Mouse (Mus musculus) small intestine, adult 2 months (tissue): ENCODE results near the gene Phldb2. TPM values are rescaled to one million over a fixed set of nuclear protein-coding genes. Genes with fewer than 3 reads are reported as not detected.

ENCODE experiments used
- H3K27ac ChIP-seq: fragments of 200-500 bp; 2 replicates; pipeline ENCODE4 v1.5.1; 2012; ENCODE audit warnings: low read depth, low read length, control low read depth, inconsistent platforms; ENCODE audit not compliant: insufficient read depth
- H3K27me3 ChIP-seq: fragments of 200-500 bp; 2 replicates; pipeline ENCODE4 v1.6.1; 2012; ENCODE audit warnings: mild to moderate bottlenecking, moderate library complexity, low read length, inconsistent platforms; ENCODE audit not compliant: control insufficient read depth, insufficient read depth
- H3K36me3 ChIP-seq: fragments of 200-500 bp; 2 replicates; pipeline ENCODE4 v1.6.1; 2012; ENCODE audit warnings: mild to moderate bottlenecking, low read length, control low read depth, inconsistent platforms; ENCODE audit not compliant: control insufficient read depth, insufficient read depth
- H3K4me1 ChIP-seq: fragments of 200-500 bp; 2 replicates; pipeline ENCODE4 v1.6.1; 2012; ENCODE audit warnings: low read length, inconsistent platforms, mixed read lengths; ENCODE audit not compliant: control insufficient read depth, insufficient read depth, insufficient read length
- H3K4me3 ChIP-seq: fragments of 200-500 bp; 2 replicates; pipeline ENCODE4 v1.5.1; 2012; ENCODE audit warnings: low read depth, mild to moderate bottlenecking, control low read depth, inconsistent platforms, low read length, moderate library complexity
- CTCF ChIP-seq: fragments of 200-500 bp; IDR thresholded peaks from 2 replicates; pipeline ENCODE4 v1.5.1; 2012; ENCODE audit warnings: low read depth, mild to moderate bottlenecking, control low read depth, inconsistent platforms, low read length, moderate library complexity, mixed read lengths; ENCODE audit not compliant: insufficient replicate concordance, insufficient read length; ENCODE audit errors: extremely low read depth
- POLR2A ChIP-seq: fragments of 200-500 bp; IDR thresholded peaks from 2 replicates; pipeline ENCODE4 v1.6.1; 2012; ENCODE audit warnings: low read depth, mild to moderate bottlenecking, control low read depth, inconsistent platforms, low read length, moderate library complexity
- WGBS: fragments of 180-500 bp; shearing (Covaris S2); methylation state at CpG from one replicate; pipeline ENCODE4 v1.1.7; 2018; 5-methylcytosine and 5-hydroxymethylcytosine counted together
- polyA plus RNA-seq: library from polyadenylated mRNA; depleted of rRNA; stranded (reverse); fragments of >200 nt; gene quantifications from 2 replicates; pipeline ENCODE4 v1.2.3, GENCODE M21; 2012

Phldb2 gene
- polyA plus RNA-seq, 1 experiment: 3.7 TPM

- Histone ChIP-seq H3K27me3 (no peaks in the 10 kb centered on the region), H3K36me3 (no peaks in the 10 kb centered on the region), H3K4me3 (no peak overlapping the region), H3K4me1 (peaks cover 11% of the 10 kb centered on the region; the same call in 1 of the 2 replicates), H3K27ac (no peak overlapping the region)
- no peak for TF ChIP-seq POLR2A
- TF ChIP-seq CTCF: no peak
- 63% methylated on average over 1 of the region's 1 CpGs for WGBS
Measured at GRCm38 (mm10) chr16:45986236-45986635, 32.8 kb upstream of the Phldb2 start.

GRCm38 (mm10) chr16:45984610-45985606 lies 31.5 kb upstream of the Phldb2 start:
- peaks cover 5% of the 10 kb centered on the region; the same call in 1 of the 2 replicates for H3K36me3 ChIP-seq
- TF ChIP-seq CTCF (no peak), POLR2A (no peak)
- H3K4me3 ChIP-seq: no peak overlapping the region
- peaks cover 9% of the 10 kb centered on the region; the same call in 1 of the 2 replicates for H3K4me1 ChIP-seq
- peak overlapping the region; percentile 93 for H3K27ac ChIP-seq
- H3K27me3 ChIP-seq: no peaks in the 10 kb centered on the region
- 19% methylated on average over 4 of the region's 4 CpGs for WGBS

- no peak overlapping the region for H3K27ac ChIP-seq
- no peak overlapping the region for H3K4me3 ChIP-seq
- peaks cover 15% of the 10 kb centered on the region for H3K36me3 ChIP-seq
- H3K4me1 ChIP-seq: no peaks in the 10 kb centered on the region
- 96% methylated on average over 1 of the region's 1 CpGs for WGBS
- H3K27me3 ChIP-seq: no peaks in the 10 kb centered on the region
- TF ChIP-seq CTCF: no peak
- TF ChIP-seq POLR2A: no peak
Measured at GRCm38 (mm10) chr16:45976251-45976650, 22.9 kb upstream of the Phldb2 start.

GRCm38 (mm10) chr16:45973959-45974686 lies 20.7 kb upstream of the Phldb2 start:
- no peak overlapping the region for H3K4me3 ChIP-seq
- H3K4me1 ChIP-seq: no peaks in the 10 kb centered on the region
- H3K36me3 ChIP-seq: peaks cover 13% of the 10 kb centered on the region; the same call in 1 of the 2 replicates
- no peak overlapping the region for H3K27ac ChIP-seq
- TF ChIP-seq POLR2A (no peak), CTCF (peak; percentile 45; the same call in 1 of the 2 replicates)
- H3K27me3 ChIP-seq: no peaks in the 10 kb centered on the region
- WGBS: 45% methylated on average over 9 of the region's 9 CpGs

- WGBS: 90% methylated on average over 2 of the region's 2 CpGs
- H3K4me3 ChIP-seq: no peak overlapping the region
- peaks cover 5% of the 10 kb centered on the region; the same call in 1 of the 2 replicates for H3K36me3 ChIP-seq
- no peak for TF ChIP-seq CTCF
- TF ChIP-seq POLR2A: no peak
- H3K4me1 ChIP-seq: peaks cover 7% of the 10 kb centered on the region; the same call in 1 of the 2 replicates
- H3K27me3 ChIP-seq: no peaks in the 10 kb centered on the region
- no peak overlapping the region for H3K27ac ChIP-seq
Measured at GRCm38 (mm10) chr16:45970187-45970586, 16.8 kb upstream of the Phldb2 start.

- H3K4me3 ChIP-seq: no peak overlapping the region
- H3K4me1 ChIP-seq: peaks cover 7% of the 10 kb centered on the region; the same call in 1 of the 2 replicates
- 74% methylated on average over 5 of the region's 5 CpGs for WGBS
- peaks cover 13% of the 10 kb centered on the region for H3K36me3 ChIP-seq
- H3K27me3 ChIP-seq: no peaks in the 10 kb centered on the region
- no peak for TF ChIP-seq CTCF
- TF ChIP-seq POLR2A: no peak
- H3K27ac ChIP-seq: no peak overlapping the region
Measured at GRCm38 (mm10) chr16:45968716-45969115, 15.3 kb upstream of the Phldb2 start.
